Mouse (Mus musculus) MEL (cell line): Measurements from ENCODE around the gene Zdhhc17. TPM values are rescaled to one million over a fixed set of nuclear protein-coding genes. Genes with fewer than 3 reads are reported as not detected.

Experiments used
- DNase-seq: peaks from one replicate; pipeline ENCODE4 v3.0.0; 2011; ENCODE audit warnings: low read depth, low spot score
- H3K27ac ChIP-seq: 2 replicates; pipeline ENCODE4 v1.5.1; 2012; ENCODE audit warnings: low read depth, mild to moderate bottlenecking, control low read depth, low read length, moderate library complexity; ENCODE audit not compliant: control insufficient read depth
- H3K27me3 ChIP-seq, 2 experiments: fragments of 150-350 bp in 1 of 2; sonication (generic) in 1 of 2; 2 replicates each; pipeline ENCODE4 v1.6.1; 2012; ENCODE audit warnings: low read length in 2 of 2, mild to moderate bottlenecking in 2 of 2, improper control_type of control experiment in 1 of 2, moderate library complexity in 1 of 2; ENCODE audit not compliant: insufficient read depth in 2 of 2, control insufficient read depth in 1 of 2
- H3K36me3 ChIP-seq, 2 experiments: 2 replicates each; pipeline ENCODE4 v1.6.1; 2012 to 2014; ENCODE audit warnings: low read length in 2 of 2, improper control_type of control experiment in 1 of 2, inconsistent platforms in 1 of 2, mild to moderate bottlenecking in 1 of 2; ENCODE audit not compliant: insufficient read depth in 2 of 2, control insufficient read depth in 1 of 2
- H3K4me1 ChIP-seq, 2 experiments: fragments of 150-350 bp in 1 of 2; sonication (generic) in 1 of 2; 2 replicates each; pipeline ENCODE4 v1.6.1; 2012; ENCODE audit warnings: low read length in 2 of 2, improper control_type of control experiment in 1 of 2, mild to moderate bottlenecking in 1 of 2; ENCODE audit not compliant: insufficient read depth in 2 of 2, control insufficient read depth in 1 of 2
- H3K4me3 ChIP-seq, 2 experiments: fragments of 150-350 bp in 1 of 2; sonication (generic) in 1 of 2; 2 replicates each; pipeline ENCODE4 v1.5.1; 2012; ENCODE audit warnings: low read depth in 2 of 2, low read length in 2 of 2, mild to moderate bottlenecking in 2 of 2, moderate library complexity in 2 of 2, control low read depth in 1 of 2, improper control_type of control experiment in 1 of 2; ENCODE audit not compliant: control insufficient read depth in 1 of 2, insufficient read depth in 1 of 2
- H3K79me2 ChIP-seq: 2 replicates; pipeline ENCODE4 v1.6.1; 2012; ENCODE audit warnings: mild to moderate bottlenecking, low read length, moderate library complexity; ENCODE audit not compliant: control insufficient read depth, poor library complexity, insufficient read depth
- H3K9ac ChIP-seq: 2 replicates; pipeline ENCODE4 v1.6.1; 2012; ENCODE audit warnings: low read depth, mild to moderate bottlenecking, control low read depth, low read length, moderate library complexity; ENCODE audit not compliant: control insufficient read depth, poor library complexity, severe bottlenecking
- H3K9me3 ChIP-seq: fragments of 150-350 bp; sonication (generic); replicated peaks from 2 replicates; pipeline ENCODE4 v1.6.1; 2012; ENCODE audit warnings: mild to moderate bottlenecking, low read length, improper control_type of control experiment, moderate library complexity; ENCODE audit not compliant: insufficient read depth
- BHLHE40 ChIP-seq: IDR thresholded peaks from 2 replicates; pipeline ENCODE4 v1.6.1; 2012; ENCODE audit warnings: low read depth, mild to moderate bottlenecking, inconsistent platforms, low read length, improper control_type of control experiment, borderline replicate concordance
- CHD1 ChIP-seq: IDR thresholded peaks from 2 replicates; pipeline ENCODE4 v1.6.1; 2012; ENCODE audit warnings: low read depth, mild to moderate bottlenecking, inconsistent platforms, low read length, improper control_type of control experiment
- CTCF ChIP-seq, 3 experiments: IDR thresholded peaks in 2 of 3; conservative IDR thresholded peaks in 1 of 3; 2 replicates each; pipeline ENCODE4 v1.5.1; 2011 to 2012; ENCODE audit warnings: low read length in 3 of 3, low read depth in 2 of 3, mild to moderate bottlenecking in 2 of 3, improper control_type of control experiment in 1 of 3, inconsistent platforms in 1 of 3, mixed read lengths in 1 of 3, moderate library complexity in 1 of 3; ENCODE audit not compliant: control insufficient read depth in 1 of 3, insufficient read depth in 1 of 3, poor library complexity in 1 of 3, severe bottlenecking in 1 of 3
- E2F4 ChIP-seq: IDR thresholded peaks from 2 replicates; pipeline ENCODE4 v1.6.1; 2011; ENCODE audit warnings: low read depth, low read length, improper control_type of control experiment, borderline replicate concordance
- ETS1 ChIP-seq: IDR thresholded peaks from 2 replicates; pipeline ENCODE4 v1.6.1; 2012; ENCODE audit warnings: low read depth, mild to moderate bottlenecking, inconsistent platforms, low read length, improper control_type of control experiment, moderate library complexity
- GATA1 ChIP-seq: IDR thresholded peaks from 2 replicates; pipeline ENCODE4 v1.6.1; 2011; ENCODE audit warnings: low read depth, low read length, improper control_type of control experiment
- HCFC1 ChIP-seq: IDR thresholded peaks from 2 replicates; pipeline ENCODE4 v1.6.1; 2012; ENCODE audit warnings: low read depth, mild to moderate bottlenecking, inconsistent platforms, low read length, improper control_type of control experiment, moderate library complexity
- MAFK ChIP-seq: IDR thresholded peaks from 2 replicates; pipeline ENCODE4 v1.6.1; 2011; ENCODE audit warnings: low read depth, mild to moderate bottlenecking, low read length, improper control_type of control experiment, borderline replicate concordance
- MEF2A ChIP-seq: IDR thresholded peaks from 2 replicates; pipeline ENCODE4 v1.6.1; 2014; ENCODE audit warnings: low read depth, mild to moderate bottlenecking, inconsistent platforms, low read length, improper control_type of control experiment; ENCODE audit not compliant: poor library complexity, insufficient replicate concordance, severe bottlenecking; ENCODE audit errors: extremely low read depth
- POLR2AphosphoS5 ChIP-seq: IDR thresholded peaks from 2 replicates; pipeline ENCODE4 v1.6.1; 2012; ENCODE audit warnings: low read depth, borderline replicate concordance, mild to moderate bottlenecking, inconsistent platforms, low read length, moderate library complexity, mixed read lengths
- RAD21 ChIP-seq: IDR thresholded peaks from 2 replicates; pipeline ENCODE4 v1.6.1; 2011; ENCODE audit warnings: mild to moderate bottlenecking, low read depth, low read length, improper control_type of control experiment
- SMC3 ChIP-seq: IDR thresholded peaks from 2 replicates; pipeline ENCODE4 v1.6.1; 2011; ENCODE audit warnings: low read depth, low read length, improper control_type of control experiment
- TCF12 ChIP-seq: IDR thresholded peaks from 2 replicates; pipeline ENCODE4 v1.6.1; 2014; ENCODE audit warnings: low read depth, mild to moderate bottlenecking, inconsistent platforms, low read length, improper control_type of control experiment, moderate library complexity
- USF1 ChIP-seq: IDR thresholded peaks from 2 replicates; pipeline ENCODE4 v1.6.1; 2014; ENCODE audit warnings: low read depth, mild to moderate bottlenecking, inconsistent platforms, low read length, improper control_type of control experiment, moderate library complexity
- ZC3H11A ChIP-seq: IDR thresholded peaks from 2 replicates; pipeline ENCODE4 v1.6.1; 2012; ENCODE audit warnings: low read depth, mild to moderate bottlenecking, inconsistent platforms, low read length, improper control_type of control experiment
- ZMIZ1 ChIP-seq: IDR thresholded peaks from 2 replicates; pipeline ENCODE4 v1.6.1; 2012; ENCODE audit warnings: low read depth, mild to moderate bottlenecking, inconsistent platforms, low read length, improper control_type of control experiment, moderate library complexity
- polyA plus RNA-seq, 2 experiments: library from polyadenylated mRNA; stranded (reverse) in 1 of 2; unstranded in 1 of 2; fragments of >175 nt in 1 of 2; fragments of >200 nt in 1 of 2; gene quantifications; 2 replicates each; pipeline versions ENCODE4 v1.2.1 to v1.2.4; 2012; ENCODE audit warnings: low replicate concordance in 2 of 2, low read depth in 1 of 2; ENCODE audit not compliant: insufficient read length in 2 of 2, insufficient read depth in 1 of 2, missing spikeins in 1 of 2
- total RNA-seq: library from RNA; depleted of rRNA; stranded (reverse); fragments of 300-350 nt; gene quantifications from 2 replicates; pipeline ENCODE4 v1.2.3, GENCODE M21; 2012

Gene Zdhhc17
- total and polyA plus RNA-seq, 3 experiments = 14.9 to 16.6 TPM; not detected in 1

DNA sequence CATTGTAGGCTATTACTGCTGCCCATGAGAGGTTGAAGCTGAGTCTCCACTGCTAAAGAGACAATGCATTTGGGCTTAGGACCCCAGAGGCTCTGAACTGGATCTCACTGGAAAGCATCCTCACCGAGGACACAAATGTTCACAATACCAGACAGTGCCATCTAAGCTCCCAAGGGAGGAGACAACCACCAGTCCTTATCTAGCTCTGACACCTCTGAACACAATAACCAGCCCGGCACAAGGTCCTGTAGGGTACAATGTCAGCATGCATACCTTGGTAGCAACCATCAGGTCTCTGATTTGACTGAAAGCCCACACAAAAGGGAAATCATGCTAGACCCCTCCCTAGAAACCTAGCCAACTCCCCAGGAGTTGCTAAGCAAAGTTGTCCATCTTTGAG, 30.5 kb downstream of the Zdhhc17 start:
- Histone ChIP-seq H3K79me2 (peaks cover 3% of the 10 kb centered on the region; the same call in 1 of the 2 replicates), H3K27ac (no peak overlapping the region), H3K27me3 (no peaks in the 10 kb centered on the region), H3K4me1 (no peaks in the 10 kb centered on the region), H3K9ac (no peak overlapping the region)
- DNase-seq = no peak
- no peak for TF ChIP-seq GATA1
- TF ChIP-seq ZC3H11A = no peak
- TF ChIP-seq USF1 = no peak
- TF ChIP-seq BHLHE40 = no peak
- TF ChIP-seq POLR2AphosphoS5 = no peak
- no peak for TF ChIP-seq MAFK
- no peak for TF ChIP-seq E2F4
- TF ChIP-seq ETS1 = no peak
- no peak for TF ChIP-seq CHD1
- TF ChIP-seq HCFC1 = no peak
- TF ChIP-seq CTCF (IDR thresholded peaks at IDR 0.05 in 2 of 3, conservative IDR thresholded peaks at IDR 0.05 in 1 of 3; ENCODE audit: control insufficient read depth in 1 of 3, insufficient read depth in 1 of 3, low read depth in 2 of 3, low read length in 3 of 3, poor library complexity in 1 of 3, severe bottlenecking in 1 of 3) = no peak
- TF ChIP-seq TCF12 = no peak
- no peak for TF ChIP-seq RAD21
- TF ChIP-seq, all 39 proteins: peak for 0
- H3K9me3 ChIP-seq = no peaks in the 10 kb centered on the region
- peaks cover 0 to 36% of the 10 kb centered on the region in 2 experiments; a peak in 2 of 4 replicates for H3K36me3 ChIP-seq
- H3K4me3 ChIP-seq = no peak overlapping the region

DNA sequence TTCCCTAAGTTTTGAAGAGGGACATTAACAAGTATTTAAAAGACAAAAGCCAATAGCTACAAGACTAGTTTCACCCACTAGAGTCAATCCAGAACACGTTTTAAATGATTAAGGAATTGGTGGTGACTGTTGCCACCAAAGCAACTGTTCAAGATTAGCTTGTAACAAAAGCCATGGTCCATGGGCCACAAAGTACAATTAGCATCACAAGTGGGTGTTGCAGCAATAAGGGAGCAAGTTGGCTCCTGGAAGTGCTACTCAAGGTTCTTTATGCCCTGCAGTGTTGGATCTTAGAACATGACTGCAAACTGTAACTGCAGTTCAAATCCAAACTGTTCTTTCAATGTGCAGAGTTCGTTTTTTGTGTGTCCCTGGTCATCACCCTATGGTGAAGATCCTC, 32.6 kb downstream of the Zdhhc17 start:
- Histone ChIP-seq H3K9ac (no peak overlapping the region), H3K4me3 (no peak overlapping the region), H3K4me1 (no peaks in the 10 kb centered on the region), H3K27ac (no peak overlapping the region), H3K36me3 (peaks cover 0 to 44% of the 10 kb centered on the region in 2 experiments; a peak in 2 of 4 replicates), H3K27me3 (no peaks in the 10 kb centered on the region), H3K79me2 (no peaks in the 10 kb centered on the region), H3K9me3 (no peaks in the 10 kb centered on the region)
- no peak for TF ChIP-seq ETS1
- TF ChIP-seq MEF2A = no peak
- TF ChIP-seq BHLHE40 = no peak
- no peak for TF ChIP-seq ZMIZ1
- no peak for TF ChIP-seq ZC3H11A
- TF ChIP-seq SMC3 = no peak
- DNase-seq = no peak
